In the genomic region with DNA sequence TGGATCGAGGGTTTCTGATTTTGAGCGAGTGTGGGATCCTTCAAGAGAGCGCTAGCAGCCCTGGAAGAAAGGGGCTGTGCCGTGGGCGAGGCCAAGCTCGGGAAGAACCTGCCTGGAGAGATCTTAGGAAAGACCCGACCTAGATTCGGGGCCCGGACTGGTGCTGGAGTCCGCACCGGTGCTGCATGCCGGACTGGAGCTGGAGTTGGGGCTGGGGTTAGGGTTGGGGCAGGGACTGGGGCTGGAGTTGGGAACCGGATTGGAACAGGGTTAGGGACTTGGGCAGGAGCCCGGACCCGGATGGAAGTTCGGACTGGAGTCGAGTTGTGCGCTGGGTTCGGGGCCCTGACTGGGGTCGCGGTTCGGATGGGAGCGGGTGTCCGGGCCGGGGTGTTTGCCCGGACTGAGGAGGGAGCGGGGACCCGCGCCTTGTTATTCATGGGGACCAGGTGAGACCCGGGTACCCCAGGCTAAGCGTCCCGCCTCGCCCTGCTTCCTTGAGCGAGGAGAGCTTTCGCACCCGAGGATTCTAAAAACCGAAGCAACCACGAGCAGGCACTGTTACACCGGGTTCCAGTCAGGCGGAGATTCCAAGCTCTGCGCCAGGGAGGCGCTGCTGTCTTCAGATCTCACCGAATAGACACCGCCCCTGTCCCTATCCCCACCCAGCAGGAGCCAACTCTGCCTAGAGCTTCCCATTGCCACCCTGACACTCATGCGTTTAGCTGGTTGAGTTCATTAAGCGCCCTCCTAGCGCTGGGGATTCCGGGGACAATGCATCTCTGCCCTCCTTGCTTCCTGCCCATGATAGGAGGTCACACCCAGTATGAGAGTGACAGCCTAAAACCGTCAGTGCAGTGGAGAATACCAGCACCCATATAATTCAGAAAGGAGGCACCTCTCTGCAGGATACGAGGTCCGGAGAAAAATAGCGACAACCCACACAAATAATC, we compare ENCODE assay signal across 8 mouse cellular contexts. TPM values are rescaled to one million over a fixed set of nuclear protein-coding genes. Genes with fewer than 3 reads are reported as not detected.
DNase-seq lines count a peak whose midpoint lies in the region; ATAC-seq and TF ChIP-seq lines count a peak whose summit lies in the region.

A gene (minus strand): TSS at position 549 of the 953 bp plus-strand sequence.

- H3K4me3 ChIP-seq in embryonic facial prominence, embryonic 15.5 days (replicated peaks), result peak within 1 kb of the TSS; percentile 22
- H3K4me3 ChIP-seq in limb, embryonic 10.5 days, result peak within 1 kb of the TSS; percentile 44
- peak within 1 kb of the TSS; percentile 32 for H3K4me3 ChIP-seq in neural tube, embryonic 15.5 days (replicated peaks)

- H3K27ac ChIP-seq in embryonic facial prominence, embryonic 15.5 days (replicated peaks), result no peak within 1 kb of the TSS
- H3K27ac ChIP-seq in limb, embryonic 10.5 days, result no peak within 1 kb of the TSS
- H3K27ac ChIP-seq in neural tube, embryonic 15.5 days (replicated peaks), result no peak within 1 kb of the TSS

- TF ChIP-seq POLR2A in brain, embryonic 14.5 days (IDR thresholded peaks at IDR 0.05; ENCODE audit: borderline replicate concordance, extremely low read depth, insufficient read depth, insufficient read length, poor library complexity, severe bottlenecking), result no peak

- H3K4me1 ChIP-seq in embryonic facial prominence, embryonic 15.5 days, result peaks cover 16% of the 10 kb centered on the region
- peaks cover 25% of the 10 kb centered on the region for H3K4me1 ChIP-seq in limb, embryonic 10.5 days
- H3K4me1 ChIP-seq in neural tube, embryonic 15.5 days, result peaks cover 26% of the 10 kb centered on the region

- H3K36me3 ChIP-seq in embryonic facial prominence, embryonic 15.5 days, result no peaks in the 10 kb centered on the region
- no peaks in the 10 kb centered on the region for H3K36me3 ChIP-seq in limb, embryonic 10.5 days
- H3K36me3 ChIP-seq in neural tube, embryonic 15.5 days, result no peaks in the 10 kb centered on the region

- H3K27me3 ChIP-seq in embryonic facial prominence, embryonic 15.5 days, result peaks cover 87% of the 10 kb centered on the region
- peaks cover 94% of the 10 kb centered on the region for H3K27me3 ChIP-seq in limb, embryonic 10.5 days (ENCODE audit: low read depth, poor library complexity, severe bottlenecking)
- peaks cover 36% of the 10 kb centered on the region for H3K27me3 ChIP-seq in neural tube, embryonic 15.5 days (replicated peaks)

- no peak within 1 kb of the TSS for H3K9ac ChIP-seq in embryonic facial prominence, embryonic 15.5 days
- H3K9ac ChIP-seq in neural tube, embryonic 15.5 days (replicated peaks), result peak within 1 kb of the TSS; percentile 34

- H3K4me2 ChIP-seq in embryonic facial prominence, embryonic 15.5 days (replicated peaks), result peak within 1 kb of the TSS; percentile 49
- H3K4me2 ChIP-seq in neural tube, embryonic 15.5 days, result peak within 1 kb of the TSS; percentile 59

- DNase-seq in kidney, postnatal 10 days, result peak; percentile 43
- no peak for DNase-seq in kidney, adult 18-20 months
- DNase-seq in brain, embryonic 14.5 days (ENCODE audit: low read depth), result peak; percentile 63
- peak; percentile 55 for DNase-seq in limb, embryonic 10.5 days (ENCODE audit: low spot score)
- no peak for DNase-seq in gastrocnemius, postnatal 25 days

- under 1% methylated on average over 52 of the region's 52 CpGs for WGBS in embryonic facial prominence, embryonic 15.5 days
- under 1% methylated on average over 52 of the region's 52 CpGs for WGBS in limb, embryonic 10.5 days
- whole genome bisulfite sequencing in neural tube, embryonic 15.5 days, result 1% methylated on average over 52 of the region's 52 CpGs

- H3K9me3 ChIP-seq in embryonic facial prominence, embryonic 15.5 days (replicated peaks), result no peaks in the 10 kb centered on the region
- no peaks in the 10 kb centered on the region for H3K9me3 ChIP-seq in limb, embryonic 10.5 days (replicated peaks)
- no peaks in the 10 kb centered on the region for H3K9me3 ChIP-seq in neural tube, embryonic 15.5 days (replicated peaks)

- peak; percentile 21; the same call in 1 of the 2 replicates for TF ChIP-seq CTCF in brain, embryonic 14.5 days (IDR thresholded peaks at IDR 0.05; ENCODE audit: borderline replicate concordance, extremely low read depth, insufficient read depth, insufficient read length)

- no peak for ATAC-seq in embryonic facial prominence, embryonic 15.5 days (ENCODE audit: insufficient number of reproducible peaks, low FRiP score, low TSS enrichment, low read depth)
- no peak; the same call in 1 of the 2 replicates for ATAC-seq in neural tube, embryonic 15.5 days (ENCODE audit: low FRiP score)
- ATAC-seq in granulocyte monocyte progenitor cell, adult 5-6 weeks (replicated peaks; ENCODE audit: poor library complexity, severe bottlenecking), result no peak

RNA-seq across cellular contexts. Expression of the gene that starts here (rescaled TPM):
- 0.50 and 0.81 TPM in 2 replicates for polyA plus RNA-seq in brain, embryonic 14.5 days (2012; rRNA removed)
- polyA plus RNA-seq in embryonic facial prominence, embryonic 15.5 days (2015; fragmentation: Nextera tagmentation; extraction: Ambion mirVana), result 0.13 and 0.30 TPM in 2 replicates
- not detected in 2 replicates for polyA plus RNA-seq in limb, embryonic 10.5 days (2016; fragmentation: Nextera tagmentation; extraction: Ambion mirVana)
- polyA plus RNA-seq in neural tube, embryonic 15.5 days (2015; fragmentation: Nextera tagmentation; extraction: Ambion mirVana), result 1.8 and 2.4 TPM in 2 replicates
- total RNA-seq in gastrocnemius, postnatal 25 days (2021), result not detected
- total RNA-seq in granulocyte monocyte progenitor cell, adult 5-6 weeks (2014; fragmentation: Nextera tagmentation), result not detected in 2 replicates
- not detected in 2 replicates for total RNA-seq in granulocyte monocyte progenitor cell, adult 5-6 weeks (2017)

Comparison
In these comparisons a context has a peak if more than half of its experiments do, and no peak if none do; other contexts are left out.
1. Peak in DNase-seq in brain, embryonic 14.5 days; RNA of the gene not detected or under 1 TPM.
2. Peak in DNase-seq and H3K4me3 ChIP-seq in limb, embryonic 10.5 days; RNA of the gene not detected or under 1 TPM.